Mouse (Mus musculus): ENCODE measurements around the gene Wnt5a.

DNA sequence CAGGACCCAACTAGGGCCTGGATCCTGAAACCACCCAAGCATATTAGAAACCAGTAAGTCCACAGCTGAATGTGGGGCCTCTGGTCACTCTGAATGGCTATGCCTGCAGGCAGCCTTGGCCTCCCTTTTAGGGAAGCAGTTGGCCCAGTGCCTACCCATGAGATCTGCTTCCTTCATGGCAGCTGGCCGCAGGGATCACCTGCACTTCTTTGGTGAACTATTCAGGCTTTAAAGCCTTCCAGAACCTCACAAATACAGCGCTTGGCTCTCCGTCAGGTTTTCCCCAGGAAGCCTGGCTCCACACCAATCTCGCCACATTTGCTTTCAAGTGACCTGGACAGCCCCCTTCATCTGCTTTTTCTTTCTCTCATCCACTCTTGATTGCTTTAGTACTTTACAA lies 31.3 kb downstream of the Wnt5a start:
- no peak for TF ChIP-seq POLR2A (IDR thresholded peaks at IDR 0.05; ENCODE audit: low read depth, low read length)
- TF ChIP-seq CTCF (IDR thresholded peaks at IDR 0.05; ENCODE audit: borderline replicate concordance, insufficient read depth, low read length) = no peak

All from embryonic fibroblast, embryonic 13.5 days (primary cell).